In genomic region chr9:53268731-53269465, GRCm38 (mm10) we compare ENCODE assay signal across 10 mouse cellular contexts. TPM values are rescaled to one million over a fixed set of nuclear protein-coding genes. Genes with fewer than 3 reads are reported as not detected.
DNase-seq lines count a peak whose midpoint lies in the region; ATAC-seq lines count a peak whose summit lies in the region.
"Had no signal": no experiment of that assay in that cellular context is flagged by ENCODE, and none has a peak within 500 bp of the region (broad histone marks: within the 10 kb centered on the region; RNA-seq: fewer than 3 reads in every experiment).

No protein-coding gene starts in this region.

- H3K9me3 ChIP-seq in midbrain, embryonic 11.5 days (ENCODE audit: control insufficient read depth, low read length): no peaks in the 10 kb centered on the region
- H3K9me3 ChIP-seq: neural tube, embryonic 13.5 days had no signal

- H3K4me3 ChIP-seq in midbrain, embryonic 11.5 days (ENCODE audit: low read depth, low read length): no peak overlapping the region
- H3K4me3 ChIP-seq: neural tube, embryonic 13.5 days had no signal

- H3K36me3 ChIP-seq in midbrain, embryonic 11.5 days (ENCODE audit: control insufficient read depth, insufficient read depth, low read length): no peaks in the 10 kb centered on the region
- H3K36me3 ChIP-seq: neural tube, embryonic 13.5 days had no signal

- H3K4me1 ChIP-seq in midbrain, embryonic 11.5 days (ENCODE audit: control insufficient read depth, insufficient read depth, low read length): no peaks in the 10 kb centered on the region

- 80% methylated on average over 5 of the region's 5 CpGs for WGBS in midbrain, embryonic 11.5 days

- H3K4me2 ChIP-seq in midbrain, embryonic 11.5 days: no peak overlapping the region
- H3K4me2 ChIP-seq: neural tube, embryonic 13.5 days had no signal

- ATAC-seq in frontal cortex, adult (ENCODE audit: low TSS enrichment): peak; percentile 47
- ATAC-seq in midbrain, embryonic 11.5 days (ENCODE audit: low FRiP score): no peak

- no peak overlapping the region for H3K27ac ChIP-seq in midbrain, embryonic 11.5 days (ENCODE audit: low read depth, low read length)
- H3K27ac ChIP-seq: neural tube, embryonic 13.5 days had no signal

- no peak overlapping the region for H3K9ac ChIP-seq in midbrain, embryonic 11.5 days (ENCODE audit: low read length)
- H3K9ac ChIP-seq: neural tube, embryonic 13.5 days had no signal

- no peak for DNase-seq in frontal cortex, postnatal 25 days (ENCODE audit: low spot score in 2 of 2)
- peak; percentile 32 to 36 for DNase-seq in right cerebral cortex, postnatal 10 days (ENCODE audit: low spot score in 2 of 2)
- no peak for DNase-seq in right cerebral cortex, adult 2 months (ENCODE audit: low spot score in 2 of 2)
- peak; percentile 22 for DNase-seq in induced T-regulatory cell, adult 2 months (ENCODE audit: low read depth)
- peak; percentile 53 for DNase-seq in retina, embryonic 14.5 days (ENCODE audit: low spot score)
- no peak for DNase-seq in spleen, adult 18-20 months
- DNase-seq in midbrain, embryonic 11.5 days (ENCODE audit: low spot score, missing footprints): no peak
- DNase-seq: layer of hippocampus, adult 9-11 months had no signal

- no peaks in the 10 kb centered on the region for H3K27me3 ChIP-seq in midbrain, embryonic 11.5 days (ENCODE audit: control insufficient read depth, insufficient read depth, low read length)
- H3K27me3 ChIP-seq: neural tube, embryonic 13.5 days had no signal

RNA-seq across cellular contexts. Expression of gene Ddx10, which starts 21.0 kb away (rescaled TPM):
- polyA plus RNA-seq in midbrain, embryonic 11.5 days (2014; fragmentation: Nextera tagmentation; extraction: Ambion mirVana): 30.7 and 38.2 TPM in 2 replicates

RNA-seq across cellular contexts. Expression of gene Exph5, which starts 32.6 kb away (rescaled TPM):
- polyA plus RNA-seq in midbrain, embryonic 11.5 days (2014; fragmentation: Nextera tagmentation; extraction: Ambion mirVana): 0.70 TPM in 2 replicates

Comparison
In these comparisons a context has a peak if more than half of its experiments do, and no peak if none do; other contexts are left out.
1. DNase-seq: peak in right cerebral cortex, postnatal 10 days (2 of 2), induced T-regulatory cell, adult 2 months (single experiment) and retina, embryonic 14.5 days (single experiment); none in frontal cortex, postnatal 25 days (0 of 2), right cerebral cortex, adult 2 months (0 of 2), spleen, adult 18-20 months (0 of 2) and midbrain, embryonic 11.5 days (single experiment).